Mouse (Mus musculus): ENCODE measurements around the gene Kansl1. TPM values are rescaled to one million over a fixed set of nuclear protein-coding genes. Genes with fewer than 3 reads are reported as not detected.

Gene Kansl1
- polyA plus RNA-seq, 1 experiment from 2014 or later: 9.4 TPM

DNA sequence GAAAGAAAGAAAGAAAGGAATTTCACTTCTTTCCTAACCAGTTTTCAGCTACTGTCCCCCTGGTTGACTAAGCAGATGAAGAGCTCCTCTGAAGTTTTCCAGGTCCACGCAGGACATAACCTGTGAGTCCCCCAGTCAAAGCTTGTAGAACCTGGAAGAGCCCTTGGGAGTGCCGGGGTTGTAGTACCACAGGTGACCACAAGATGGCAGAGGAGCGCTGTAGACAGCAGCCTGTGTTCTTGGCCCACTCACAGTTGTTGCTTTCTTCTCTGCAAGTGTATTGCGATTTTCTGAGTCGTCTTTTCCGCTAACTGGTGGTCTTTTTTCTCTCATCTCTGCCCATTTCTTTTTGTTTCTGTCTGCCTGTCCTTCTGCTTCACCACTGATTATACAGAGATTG is 153.0 kb downstream of the Kansl1 start:
- Histone ChIP-seq H3K4me3 (no peak overlapping the region), H3K27ac (no peak overlapping the region), H3K9ac (no peak overlapping the region), H3K27me3 (replicated peaks) (peaks cover 8% of the 10 kb centered on the region), H3K4me1 (peaks cover 54% of the 10 kb centered on the region), H3K4me2 (no peak overlapping the region), H3K9me3 (replicated peaks) (no peaks in the 10 kb centered on the region), H3K36me3 (no peaks in the 10 kb centered on the region)
- WGBS (ENCODE audit: insufficient replicate concordance): 6% methylated on average over 6 of the region's 6 CpGs
- no peak for ATAC-seq

DNA sequence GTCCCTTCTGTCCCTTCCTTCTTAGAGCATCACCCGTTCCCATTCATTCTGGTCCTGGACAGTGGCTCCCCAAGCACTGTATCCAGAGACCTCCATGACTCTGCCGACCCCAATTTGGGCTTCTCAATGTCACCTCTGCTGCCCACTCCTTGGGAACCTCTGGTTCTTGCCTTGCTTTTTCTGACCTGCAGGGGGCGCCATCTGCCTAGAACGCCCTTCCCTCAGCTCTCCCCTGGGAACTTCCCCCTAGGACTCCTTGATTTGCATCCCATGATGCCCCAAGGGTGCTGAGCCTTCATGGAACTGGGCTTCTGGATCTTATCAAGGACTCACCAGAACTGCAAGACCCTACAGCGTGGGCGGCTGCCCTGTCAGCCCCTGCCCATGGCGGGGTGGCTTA is 157.0 kb downstream of the Kansl1 start:
- H3K27ac ChIP-seq: no peak overlapping the region
- H3K4me2 ChIP-seq: no peak overlapping the region
- no peak overlapping the region for H3K9ac ChIP-seq
- peaks cover 21% of the 10 kb centered on the region for H3K27me3 ChIP-seq (replicated peaks)
- H3K36me3 ChIP-seq: no peaks in the 10 kb centered on the region
- H3K4me1 ChIP-seq: peaks cover 38% of the 10 kb centered on the region
- ATAC-seq: no peak
- 47% methylated on average over 7 of the region's 7 CpGs for WGBS (ENCODE audit: insufficient replicate concordance)
- no peaks in the 10 kb centered on the region for H3K9me3 ChIP-seq (replicated peaks)
- no peak overlapping the region for H3K4me3 ChIP-seq

- peak overlapping the region; percentile 60 for H3K9ac ChIP-seq
- peak; percentile 90 for ATAC-seq
These were observed 158.3 kb downstream of the Kansl1 start for GRCm38 (mm10) chr11:104310226-104310887.

DNA sequence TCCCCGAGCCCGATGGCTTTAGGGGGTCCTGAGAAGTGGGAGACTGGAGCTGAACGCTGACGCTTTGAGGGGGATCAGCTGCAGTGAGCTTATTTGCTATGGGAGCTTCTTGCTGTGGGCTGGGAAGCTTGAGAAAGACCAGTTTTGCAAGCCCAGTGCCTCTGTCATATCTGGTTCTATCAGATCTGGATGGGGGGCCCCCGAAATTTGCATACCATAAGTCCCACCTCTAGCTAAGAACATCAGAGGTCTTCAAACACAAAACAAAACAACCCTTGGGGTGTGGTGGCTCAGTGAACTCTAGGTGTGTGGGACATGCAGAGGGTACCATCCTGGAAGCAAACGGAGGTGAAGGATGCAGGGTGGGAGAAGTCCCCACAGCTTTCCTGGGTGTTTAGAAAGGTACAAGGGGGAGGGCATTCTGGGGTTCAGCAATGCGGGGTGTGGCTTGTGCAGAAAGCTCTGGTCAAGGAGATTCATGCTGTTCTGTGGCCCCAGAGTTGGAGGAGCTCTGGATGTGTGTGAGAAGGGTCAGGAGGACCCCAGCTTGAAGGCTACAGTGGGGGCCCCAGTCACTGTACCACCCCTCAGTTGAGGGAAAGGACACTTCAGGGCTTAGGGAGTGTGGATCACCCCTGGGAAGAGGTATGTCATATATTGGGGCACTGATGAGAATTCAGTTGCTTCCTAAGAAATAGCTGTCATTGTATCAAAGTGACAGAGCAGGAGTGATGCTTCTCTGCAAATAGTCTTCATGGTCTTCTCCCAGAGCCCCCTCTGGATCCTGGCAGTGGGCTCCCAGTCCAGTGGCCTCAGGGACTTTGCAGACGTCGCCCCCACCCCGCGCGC is 159.1 kb downstream of the Kansl1 start:
- Histone ChIP-seq H3K4me2 (peak overlapping the region; percentile 81), H3K27ac (peak overlapping the region; percentile 41), H3K27me3 (replicated peaks) (peaks cover 21% of the 10 kb centered on the region), H3K9ac (peak overlapping the region; percentile 60), H3K4me1 (peaks cover 40% of the 10 kb centered on the region), H3K4me3 (peak overlapping the region; percentile 56), H3K36me3 (no peaks in the 10 kb centered on the region), H3K9me3 (replicated peaks) (no peaks in the 10 kb centered on the region)
- peak; percentile 16 for ATAC-seq
- 26% methylated on average over 12 of the region's 12 CpGs for whole genome bisulfite sequencing (ENCODE audit: insufficient replicate concordance)

More at GRCm38 (mm10) chr11:104310226-104310887, 158.3 kb downstream of the Kansl1 start:
- Histone ChIP-seq H3K4me3 (peak overlapping the region; percentile 56), H3K27me3 (replicated peaks) (peaks cover 21% of the 10 kb centered on the region), H3K36me3 (no peaks in the 10 kb centered on the region), H3K27ac (peak overlapping the region; percentile 41; the same call in 1 of the 2 replicates), H3K9me3 (replicated peaks) (no peaks in the 10 kb centered on the region), H3K4me1 (peaks cover 39% of the 10 kb centered on the region), H3K4me2 (peak overlapping the region; percentile 81)
- 16% methylated on average over 23 of the region's 23 CpGs for WGBS (ENCODE audit: insufficient replicate concordance)

- WGBS (ENCODE audit: insufficient replicate concordance): 84% methylated on average over 4 of the region's 4 CpGs
- H3K9ac ChIP-seq: no peak overlapping the region
- no peaks in the 10 kb centered on the region for H3K9me3 ChIP-seq (replicated peaks)
- H3K36me3 ChIP-seq: no peaks in the 10 kb centered on the region
- H3K4me3 ChIP-seq: no peak overlapping the region
- no peak for ATAC-seq
- H3K4me2 ChIP-seq: no peak overlapping the region
- no peak overlapping the region for H3K27ac ChIP-seq
- H3K4me1 ChIP-seq: peaks cover 51% of the 10 kb centered on the region
- peaks cover 21% of the 10 kb centered on the region for H3K27me3 ChIP-seq (replicated peaks)
These were observed 161.5 kb downstream of the Kansl1 start for GRCm38 (mm10) chr11:104307136-104307535.

DNA sequence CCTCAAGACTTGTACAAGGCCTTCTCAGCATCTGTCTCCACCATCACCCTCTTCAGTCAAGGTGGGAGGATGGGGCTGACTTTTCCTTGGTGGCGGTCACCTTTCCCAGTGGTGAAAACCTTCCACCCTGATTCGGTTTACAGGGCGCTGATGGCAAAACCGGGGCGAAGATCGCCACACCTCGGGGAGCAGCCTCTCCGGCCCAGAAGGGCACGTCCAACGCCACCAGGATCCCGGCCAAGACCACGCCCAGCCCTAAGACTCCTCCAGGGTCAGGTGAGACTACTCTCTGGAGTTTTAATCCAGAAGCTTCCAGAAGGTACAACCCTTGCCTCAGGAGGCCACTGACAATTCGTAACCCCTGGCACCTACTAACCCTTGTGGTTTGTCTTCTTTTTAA is 162.2 kb downstream of the Kansl1 start:
- no peak for ATAC-seq
- H3K27ac ChIP-seq: no peak overlapping the region
- 86% methylated on average over 13 of the region's 13 CpGs for WGBS (ENCODE audit: insufficient replicate concordance)
- no peaks in the 10 kb centered on the region for H3K36me3 ChIP-seq
- no peak overlapping the region for H3K4me2 ChIP-seq
- H3K4me1 ChIP-seq: peaks cover 48% of the 10 kb centered on the region
- H3K9ac ChIP-seq: no peak overlapping the region
- H3K4me3 ChIP-seq: no peak overlapping the region
- peaks cover 26% of the 10 kb centered on the region for H3K27me3 ChIP-seq (replicated peaks)
- H3K9me3 ChIP-seq (replicated peaks): no peaks in the 10 kb centered on the region

DNA sequence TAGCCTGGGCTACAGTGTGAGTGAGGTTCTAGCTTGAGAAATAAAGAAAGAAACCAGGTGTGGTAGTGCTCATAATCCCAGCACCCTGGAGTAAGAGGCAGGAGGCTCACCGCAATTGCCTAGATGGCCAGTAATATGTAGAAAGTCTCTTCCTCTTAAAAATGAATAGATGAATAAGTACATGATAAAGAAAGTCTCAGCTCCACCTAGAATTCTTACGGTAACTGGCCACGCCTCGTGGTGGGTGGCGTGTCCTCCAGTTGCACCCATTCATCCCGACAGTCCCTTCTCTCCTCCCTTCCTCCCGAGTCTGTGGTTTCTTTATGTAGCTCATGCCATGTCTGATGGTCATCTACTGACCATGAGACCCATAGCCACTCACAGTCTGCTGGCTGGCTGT is 162.9 kb downstream of the Kansl1 start:
- peaks cover 26% of the 10 kb centered on the region for H3K27me3 ChIP-seq (replicated peaks)
- H3K4me3 ChIP-seq: no peak overlapping the region
- H3K9me3 ChIP-seq (replicated peaks): no peaks in the 10 kb centered on the region
- ATAC-seq: no peak
- peaks cover 40% of the 10 kb centered on the region for H3K4me1 ChIP-seq
- 66% methylated on average over 7 of the region's 7 CpGs for WGBS (ENCODE audit: insufficient replicate concordance)
- no peak overlapping the region for H3K27ac ChIP-seq
- no peak overlapping the region for H3K4me2 ChIP-seq
- no peak overlapping the region for H3K9ac ChIP-seq
- no peaks in the 10 kb centered on the region for H3K36me3 ChIP-seq

- Histone ChIP-seq H3K4me2 (no peak overlapping the region), H3K9ac (no peak overlapping the region), H3K27me3 (replicated peaks) (peaks cover 18% of the 10 kb centered on the region), H3K36me3 (no peaks in the 10 kb centered on the region), H3K4me3 (no peak overlapping the region), H3K27ac (no peak overlapping the region), H3K9me3 (replicated peaks) (no peaks in the 10 kb centered on the region), H3K4me1 (peaks cover 20% of the 10 kb centered on the region)
- ATAC-seq: no peak
- WGBS (ENCODE audit: insufficient replicate concordance): 37% methylated on average over 8 of the region's 8 CpGs
These were observed 165.3 kb downstream of the Kansl1 start for GRCm38 (mm10) chr11:104303088-104303960.

DNA sequence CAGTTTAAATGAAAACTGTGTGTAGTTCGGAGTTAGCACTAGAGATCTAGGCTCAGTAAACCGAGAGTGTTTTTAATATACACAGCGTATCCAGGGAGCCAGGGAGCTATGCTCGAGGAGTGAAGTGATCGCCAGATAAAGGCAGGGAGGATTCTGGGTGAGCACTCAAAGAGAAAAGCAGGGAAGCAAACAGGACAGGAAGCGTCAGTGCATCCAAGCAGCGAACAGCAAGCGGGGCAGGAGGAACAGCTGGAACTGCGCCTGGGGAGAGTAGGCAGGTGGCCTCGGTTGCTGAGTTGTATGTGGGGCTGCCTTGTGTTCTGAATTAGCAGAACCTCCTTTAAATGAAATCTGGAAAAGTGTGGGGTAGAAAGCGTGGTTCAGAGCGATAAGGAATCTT is 166.0 kb downstream of the Kansl1 start:
- no peaks in the 10 kb centered on the region for H3K36me3 ChIP-seq
- WGBS (ENCODE audit: insufficient replicate concordance): 45% methylated on average over 12 of the region's 12 CpGs
- peak overlapping the region; percentile 12; the same call in 1 of the 2 replicates for H3K9ac ChIP-seq
- ATAC-seq: no peak
- H3K4me3 ChIP-seq: no peak overlapping the region
- peak overlapping the region; percentile 32; the same call in 1 of the 2 replicates for H3K4me2 ChIP-seq
- H3K4me1 ChIP-seq: peaks cover 20% of the 10 kb centered on the region
- H3K27me3 ChIP-seq (replicated peaks): peaks cover 15% of the 10 kb centered on the region
- H3K9me3 ChIP-seq (replicated peaks): no peaks in the 10 kb centered on the region
- no peak overlapping the region for H3K27ac ChIP-seq

DNA sequence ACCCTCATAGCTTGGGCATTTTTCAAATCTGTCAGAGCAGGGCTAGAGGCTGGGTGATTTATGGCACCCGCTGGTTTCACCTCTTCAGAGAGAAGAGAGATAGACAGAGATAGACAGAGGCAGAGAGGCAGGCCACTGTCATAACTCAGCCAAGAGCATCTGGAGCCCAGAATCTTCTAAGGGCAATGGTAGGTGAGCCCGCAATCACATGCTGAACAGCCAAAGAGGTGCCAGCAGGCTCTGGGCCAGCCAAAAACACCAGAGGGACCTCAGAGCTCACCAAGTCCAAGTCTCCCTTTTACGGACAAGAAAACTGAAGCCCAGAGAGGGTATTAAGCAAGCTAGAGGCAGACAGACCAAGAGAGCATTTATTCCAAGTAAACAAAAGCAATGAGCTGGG is 171.0 kb downstream of the Kansl1 start:
- Histone ChIP-seq H3K27me3 (replicated peaks) (0 out of 2 replicates have a peak, but pooled peaks cover 9% of the 10 kb centered on the region), H3K4me2 (no peak overlapping the region), H3K27ac (no peak overlapping the region), H3K9me3 (replicated peaks) (no peaks in the 10 kb centered on the region), H3K36me3 (no peaks in the 10 kb centered on the region), H3K9ac (no peak overlapping the region), H3K4me3 (no peak overlapping the region), H3K4me1 (peaks cover 42% of the 10 kb centered on the region)
- no peak for ATAC-seq
- 75% methylated on average over 3 of the region's 3 CpGs for WGBS (ENCODE audit: insufficient replicate concordance)

DNA sequence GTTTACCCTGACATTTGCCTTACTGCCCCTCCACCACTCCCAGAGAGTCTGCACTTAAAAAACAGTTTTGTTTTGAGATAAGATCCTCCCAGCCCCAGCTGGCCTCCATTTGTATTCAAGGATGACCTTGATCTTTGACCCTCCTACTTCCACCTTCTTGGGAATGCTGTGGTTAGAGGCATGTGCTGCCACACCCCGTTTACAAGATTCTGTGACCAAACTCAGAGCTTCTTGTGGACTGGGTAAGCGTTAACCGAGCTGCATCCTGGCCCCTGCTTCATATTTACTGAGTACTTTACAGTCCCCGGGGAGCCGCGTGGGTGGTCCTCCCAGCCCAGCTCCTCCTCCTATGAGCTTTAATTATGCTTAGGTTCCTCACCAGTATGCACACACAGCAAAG is 173.0 kb downstream of the Kansl1 start:
- peaks cover 48% of the 10 kb centered on the region for H3K4me1 ChIP-seq
- H3K27me3 ChIP-seq (replicated peaks): 0 out of 2 replicates have a peak, but pooled peaks cover 4% of the 10 kb centered on the region
- no peaks in the 10 kb centered on the region for H3K9me3 ChIP-seq (replicated peaks)
- H3K4me2 ChIP-seq: peak overlapping the region; percentile 23
- no peak overlapping the region for H3K4me3 ChIP-seq
- ATAC-seq: no peak
- H3K36me3 ChIP-seq: no peaks in the 10 kb centered on the region
- peak overlapping the region; percentile 57 for H3K27ac ChIP-seq
- 12% methylated on average over 6 of the region's 6 CpGs for WGBS (ENCODE audit: insufficient replicate concordance)
- peak overlapping the region; percentile 10; the same call in 1 of the 2 replicates for H3K9ac ChIP-seq
